Mouse (Mus musculus) right cerebral cortex, postnatal 10 days (tissue): ENCODE results near the gene Gpr165.

Source experiments
- DNase-seq, 2 experiments: peaks; one replicate each; pipeline ENCODE4 v3.0.0; 2021; ENCODE audit warnings: low spot score in 2 of 2

Gene Gpr165

DNA sequence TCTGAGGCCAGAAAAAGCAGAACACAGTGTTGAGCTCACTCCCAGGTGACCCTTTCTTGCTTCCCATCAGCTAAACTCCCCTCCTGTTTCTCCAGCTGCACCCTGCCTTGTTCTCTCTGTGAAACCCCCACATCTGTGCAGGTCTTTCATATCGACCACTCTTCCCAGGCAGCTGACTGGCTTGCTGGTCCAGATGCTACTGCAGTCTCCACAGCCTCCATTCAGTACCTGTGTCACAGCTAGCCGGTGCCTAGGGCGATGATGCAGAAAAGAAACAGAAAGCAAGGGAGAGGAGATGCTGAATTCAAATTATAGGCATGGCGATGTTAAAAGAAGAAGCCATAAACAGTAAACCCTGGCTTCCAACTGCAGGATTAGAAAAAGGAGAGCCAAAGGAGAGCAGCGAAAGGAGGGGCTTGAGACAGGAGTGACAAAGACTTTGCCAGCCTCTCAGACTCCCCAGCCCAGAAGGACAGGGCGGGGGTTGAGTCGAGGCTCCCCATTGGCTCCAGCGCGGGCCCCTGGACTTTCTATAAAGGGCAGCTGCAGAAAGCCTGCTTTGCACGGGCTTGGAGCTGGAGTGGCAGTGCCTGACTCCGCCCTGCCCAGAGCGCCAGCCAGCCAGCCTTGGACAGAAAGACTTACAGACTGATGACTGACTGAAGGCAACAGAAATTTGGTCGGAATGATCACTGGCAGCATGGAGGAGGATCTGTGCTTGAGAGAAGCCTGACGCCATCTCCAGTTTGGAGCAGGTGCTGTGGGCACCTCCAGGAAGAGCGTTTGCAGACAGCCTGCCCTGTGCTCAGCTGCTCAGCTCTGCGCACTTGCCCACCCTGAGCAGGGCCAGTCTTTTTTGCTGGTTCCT lies at the start of gene Gpr165:
Gpr165 (plus strand) TSS at position 535 of the 868 bp plus-strand sequence.
- DNase-seq: peak; percentile 81 to 82

DNA sequence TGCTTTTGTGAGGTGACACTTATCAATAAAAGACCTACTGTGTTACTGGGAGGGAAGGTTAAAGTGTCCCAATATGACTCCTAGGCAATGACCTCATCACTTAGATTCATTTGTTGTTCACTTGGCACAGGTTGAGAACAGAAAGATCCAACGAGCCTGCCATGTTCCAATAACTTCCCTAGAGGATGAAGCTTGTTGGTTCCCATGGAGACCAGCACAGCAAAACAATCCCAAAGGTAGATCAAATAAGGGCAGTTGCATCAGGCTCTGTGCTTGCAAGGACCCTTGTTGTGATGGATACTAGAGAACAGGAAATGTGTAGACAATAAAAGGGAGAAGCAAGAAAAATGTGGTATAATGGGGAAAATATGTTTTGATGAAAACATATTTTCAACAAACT lies 38.4 kb upstream of the Gpr165 start:
- no peak for DNase-seq
